Mouse (Mus musculus): Measurements from ENCODE around the gene Gatad1. TPM values are rescaled to one million over a fixed set of nuclear protein-coding genes. Genes with fewer than 3 reads are reported as not detected.
"Not testable (repeated sequence)": the region's sequence is repeated elsewhere in the genome, so short reads cannot be mapped to it uniquely, and the experiment has no call there.

Gatad1 gene
- 216 and 315 TPM in 2 replicates for total RNA-seq (2017)

DNA sequence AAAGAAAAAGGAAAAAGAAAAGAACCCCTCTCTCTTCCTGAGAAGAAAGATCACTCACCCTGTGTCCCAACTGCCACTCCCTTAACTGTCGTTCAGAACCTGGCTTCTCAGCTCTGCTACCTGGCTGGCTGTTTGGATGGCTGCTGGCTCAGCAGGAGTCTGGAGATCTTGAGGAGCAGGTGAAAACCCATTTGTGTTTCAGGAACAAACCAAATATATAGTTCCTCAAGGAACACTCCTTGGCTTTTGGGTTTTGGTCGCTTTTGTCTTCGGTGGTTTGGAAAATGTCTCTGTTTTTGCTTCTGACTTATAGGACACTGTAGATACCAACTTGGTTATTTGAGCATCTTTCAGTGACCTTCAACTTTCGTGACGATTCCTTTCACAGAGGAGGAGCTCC lies at the start of gene Gatad1:
Gatad1 (minus strand) TSS at position 101 of the 400 bp plus-strand sequence.
- ATAC-seq (replicated peaks in 1 of 2; ENCODE audit: insufficient read depth in 1 of 2, low FRiP score in 2 of 2, low TSS enrichment in 1 of 2, low read depth in 1 of 2, poor library complexity in 2 of 2, severe bottlenecking in 2 of 2) = no peak

DNA sequence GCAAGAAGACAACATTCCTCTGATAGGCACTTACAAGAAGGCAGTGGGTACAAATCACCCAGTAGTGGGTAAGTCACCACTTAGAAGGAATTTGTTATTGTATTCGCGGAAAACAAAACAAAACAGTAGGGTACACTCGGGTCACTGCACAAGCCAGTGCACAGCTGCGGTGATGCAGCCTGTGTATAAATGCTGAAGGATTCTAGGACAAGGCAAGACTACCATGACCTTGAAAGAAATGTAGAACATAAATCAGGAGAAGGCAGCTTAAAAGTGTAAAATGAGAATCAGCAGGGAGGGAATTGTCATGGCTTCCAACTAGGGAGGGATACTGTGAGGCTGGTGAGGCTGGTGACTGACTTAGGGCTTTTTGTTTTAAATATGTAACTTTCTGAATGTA lies 45.2 kb upstream of the Gatad1 start:
- ATAC-seq (replicated peaks in 1 of 2; ENCODE audit: insufficient read depth in 1 of 2, low FRiP score in 2 of 2, low TSS enrichment in 1 of 2, low read depth in 1 of 2, poor library complexity in 2 of 2, severe bottlenecking in 2 of 2) = no peak

DNA sequence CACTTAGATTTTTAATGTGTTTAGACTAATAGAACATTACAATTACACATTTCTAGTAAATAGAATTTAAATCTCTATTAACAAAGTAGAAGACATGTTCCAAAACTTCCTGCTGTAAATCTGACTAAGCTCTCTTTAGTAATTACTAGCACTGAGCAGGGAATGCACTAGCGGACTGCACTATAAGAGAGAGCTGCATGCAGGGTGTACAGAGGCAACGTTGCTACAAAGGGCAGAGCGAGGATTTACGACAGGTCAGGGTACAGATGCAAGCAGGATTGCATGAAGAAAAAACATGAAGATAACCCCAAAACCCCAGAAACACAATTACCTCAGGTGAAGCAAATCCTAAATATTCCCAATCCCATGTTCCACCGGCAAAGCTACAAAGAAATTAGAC lies 43.0 kb upstream of the Gatad1 start:
- ATAC-seq (replicated peaks in 1 of 2; ENCODE audit: insufficient read depth in 1 of 2, low FRiP score in 2 of 2, low TSS enrichment in 1 of 2, low read depth in 1 of 2, poor library complexity in 2 of 2, severe bottlenecking in 2 of 2) = no peak

DNA sequence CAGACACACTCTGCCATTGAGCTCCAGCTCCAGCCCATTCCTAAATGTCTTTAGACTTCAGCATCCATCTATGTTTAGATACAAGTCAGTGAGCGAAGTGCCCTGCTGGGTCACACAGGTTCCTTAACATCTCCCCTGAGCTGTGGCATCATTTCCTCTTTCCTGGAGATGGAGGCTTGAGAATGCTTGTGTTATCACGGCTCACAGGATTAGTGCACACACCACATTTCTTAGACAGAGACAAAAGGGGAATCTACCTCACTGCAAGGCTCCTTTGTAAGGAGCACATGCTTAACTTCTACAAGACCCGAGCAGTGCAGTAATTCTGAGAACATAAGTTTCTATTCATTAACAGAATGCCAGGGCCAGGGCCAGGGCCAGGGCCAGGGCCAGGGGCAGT lies 39.0 kb upstream of the Gatad1 start:
- ATAC-seq (replicated peaks in 1 of 2; ENCODE audit: insufficient read depth in 1 of 2, low FRiP score in 2 of 2, low TSS enrichment in 1 of 2, low read depth in 1 of 2, poor library complexity in 2 of 2, severe bottlenecking in 2 of 2) = no peak

DNA sequence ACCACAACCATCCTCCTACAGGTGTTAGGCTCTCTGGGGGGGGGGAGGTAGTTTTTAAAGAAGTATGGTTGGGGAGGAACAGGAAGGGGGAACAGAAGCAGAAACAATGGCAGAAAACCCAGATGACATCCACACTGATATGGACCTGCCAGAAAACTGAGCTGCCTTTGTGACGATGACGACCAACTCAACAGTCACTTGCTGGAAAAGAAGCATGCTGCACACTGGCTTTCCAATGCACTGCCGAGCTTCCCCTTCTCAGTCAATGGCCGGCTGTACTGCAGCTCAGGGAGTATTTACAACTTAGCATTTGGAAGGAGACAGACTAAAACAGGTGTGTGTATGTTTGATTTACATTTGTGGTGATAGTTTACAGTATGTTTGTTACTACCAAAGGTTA lies 38.2 kb upstream of the Gatad1 start:
- ATAC-seq (replicated peaks in 1 of 2; ENCODE audit: insufficient read depth in 1 of 2, low FRiP score in 2 of 2, low TSS enrichment in 1 of 2, low read depth in 1 of 2, poor library complexity in 2 of 2, severe bottlenecking in 2 of 2) = no peak

DNA sequence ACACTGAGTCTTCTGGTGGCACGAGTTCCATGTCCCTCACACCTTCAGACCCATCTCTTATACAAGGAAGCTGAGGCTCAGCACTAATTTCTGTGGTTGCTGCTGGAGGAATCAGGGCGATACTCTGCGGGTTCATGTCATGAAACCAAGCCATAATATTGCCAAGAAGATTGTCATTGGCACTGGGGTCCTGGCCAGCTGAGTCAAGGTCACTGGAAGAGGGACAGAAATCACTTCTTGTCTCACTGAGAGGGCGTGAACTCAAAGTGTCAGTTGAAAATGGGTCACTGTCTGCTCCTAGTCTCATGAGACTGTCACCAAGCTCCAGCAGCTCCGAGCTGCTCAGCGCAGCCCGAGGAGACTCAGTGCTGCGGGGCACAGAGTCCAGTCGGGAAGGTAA lies 36.0 kb upstream of the Gatad1 start:
- no peak for ATAC-seq (replicated peaks in 1 of 2; ENCODE audit: insufficient read depth in 1 of 2, low FRiP score in 2 of 2, low TSS enrichment in 1 of 2, low read depth in 1 of 2, poor library complexity in 2 of 2, severe bottlenecking in 2 of 2)

DNA sequence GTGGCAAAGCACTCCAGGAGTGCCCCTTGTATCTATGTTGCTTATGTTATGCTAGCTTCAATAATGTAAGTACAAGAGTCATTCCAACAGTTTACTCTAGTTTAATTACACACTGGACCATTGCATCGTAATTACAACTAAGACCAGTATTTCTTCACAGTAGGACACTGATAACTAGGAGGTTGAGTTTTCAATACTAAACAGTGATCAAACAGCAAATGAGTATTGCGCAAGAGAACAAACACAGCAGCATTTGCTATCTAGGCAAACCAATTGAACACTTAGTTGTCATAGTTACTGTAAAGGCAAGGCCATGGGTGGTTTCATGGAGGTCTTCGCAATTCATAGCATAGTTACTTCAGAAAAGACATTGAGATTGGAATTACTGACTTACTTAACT lies 34.3 kb upstream of the Gatad1 start:
- ATAC-seq (replicated peaks in 1 of 2; ENCODE audit: insufficient read depth in 1 of 2, low FRiP score in 2 of 2, low TSS enrichment in 1 of 2, low read depth in 1 of 2, poor library complexity in 2 of 2, severe bottlenecking in 2 of 2) = no peak

DNA sequence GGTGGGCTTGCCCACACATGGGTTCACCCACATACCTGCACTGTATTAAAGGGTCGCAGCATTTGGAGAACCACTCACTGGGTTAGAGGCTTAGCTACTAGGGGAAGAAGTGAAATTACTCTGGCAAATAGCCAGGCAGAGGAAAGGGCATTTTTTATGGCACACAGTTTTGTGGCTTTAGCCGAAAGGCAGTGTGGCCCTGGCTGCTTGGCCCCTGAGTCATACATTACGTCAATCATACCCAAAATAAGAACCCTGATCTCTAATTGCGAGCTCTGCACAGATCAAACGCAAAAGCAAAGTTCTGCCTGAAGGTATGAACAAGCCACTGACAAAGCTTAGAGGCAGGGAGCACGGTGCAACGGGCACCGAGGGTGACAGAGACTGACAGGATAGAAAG lies 31.3 kb upstream of the Gatad1 start:
- peak; percentile 17 to 30; a peak in 2 of 4 replicates for ATAC-seq (replicated peaks in 1 of 2; ENCODE audit: insufficient read depth in 1 of 2, low FRiP score in 2 of 2, low TSS enrichment in 1 of 2, low read depth in 1 of 2, poor library complexity in 2 of 2, severe bottlenecking in 2 of 2)

DNA sequence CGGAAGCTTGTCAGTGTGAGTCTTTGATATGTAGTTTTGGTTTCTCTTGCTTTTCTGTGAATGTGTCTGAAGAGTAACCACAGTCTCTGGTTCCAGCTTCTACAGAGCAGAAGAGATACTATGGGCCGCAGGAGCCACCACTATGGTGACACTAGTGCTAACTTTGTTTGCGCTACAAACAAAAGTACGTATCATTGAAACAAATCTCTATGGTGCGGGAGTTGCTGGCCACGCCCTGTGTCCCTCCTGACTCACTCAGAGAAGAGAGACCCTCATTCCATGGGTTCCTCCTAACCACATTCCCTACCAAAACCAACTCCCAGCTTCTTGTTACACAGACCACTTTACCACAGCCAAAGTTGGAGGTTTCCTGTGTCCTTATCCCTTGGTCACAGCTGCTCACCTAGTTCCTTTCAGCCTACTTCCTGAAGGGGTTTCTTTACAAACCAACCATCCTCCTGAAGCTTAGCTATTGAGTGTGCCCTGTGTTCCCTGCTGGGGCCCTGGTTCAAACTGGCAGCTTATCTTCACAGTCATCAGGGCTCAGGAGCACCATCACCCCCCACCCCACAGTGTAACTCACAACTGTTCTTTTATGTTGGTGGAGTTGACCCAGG lies 13.1 kb upstream of the Gatad1 start:
- ATAC-seq (replicated peaks in 1 of 2; ENCODE audit: insufficient read depth in 1 of 2, low FRiP score in 2 of 2, low TSS enrichment in 1 of 2, low read depth in 1 of 2, poor library complexity in 2 of 2, severe bottlenecking in 2 of 2) = peak; percentile 91 to 96

DNA sequence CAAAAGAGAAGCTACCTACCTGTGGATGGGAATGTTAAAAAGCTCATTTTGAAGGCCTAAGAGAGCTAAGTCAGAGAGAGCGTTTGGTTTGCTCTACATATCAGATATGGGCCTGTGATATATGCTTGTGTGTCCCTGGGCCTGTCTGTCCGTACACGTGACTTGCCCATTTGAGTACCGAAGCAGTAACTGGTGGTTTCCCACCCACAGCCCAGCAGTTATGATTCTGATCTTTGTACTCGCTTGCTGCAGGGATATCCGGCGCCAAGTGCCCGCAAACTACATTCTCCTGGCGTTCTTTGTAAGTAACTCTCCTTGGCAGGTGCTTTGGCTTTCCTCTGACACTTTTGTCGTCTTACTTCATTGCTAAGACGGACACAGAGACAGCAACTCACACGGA lies 9.6 kb upstream of the Gatad1 start:
- no peak for ATAC-seq (replicated peaks in 1 of 2; ENCODE audit: insufficient read depth in 1 of 2, low FRiP score in 2 of 2, low TSS enrichment in 1 of 2, low read depth in 1 of 2, poor library complexity in 2 of 2, severe bottlenecking in 2 of 2)

DNA sequence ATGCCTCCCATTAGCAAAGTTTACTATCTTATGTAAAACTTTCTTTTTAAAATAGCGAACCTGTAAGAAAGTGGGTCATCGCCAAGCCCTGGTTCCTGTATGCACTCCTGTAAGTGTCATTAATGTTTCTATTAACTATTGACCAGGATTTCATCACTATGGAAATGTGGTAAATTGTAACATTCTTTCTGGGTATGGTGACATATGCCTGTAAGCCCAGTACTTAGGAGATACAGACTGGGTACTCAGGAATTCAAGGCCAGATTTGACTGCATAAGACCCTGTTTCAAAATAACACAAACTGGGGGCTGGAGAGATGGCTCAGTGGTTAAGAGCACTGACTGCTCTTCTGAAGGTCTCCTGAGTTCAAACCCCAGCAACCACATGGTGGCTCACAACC lies 8.2 kb upstream of the Gatad1 start:
- ATAC-seq (replicated peaks in 1 of 2; ENCODE audit: insufficient read depth in 1 of 2, low FRiP score in 2 of 2, low TSS enrichment in 1 of 2, low read depth in 1 of 2, poor library complexity in 2 of 2, severe bottlenecking in 2 of 2) = no peak

DNA sequence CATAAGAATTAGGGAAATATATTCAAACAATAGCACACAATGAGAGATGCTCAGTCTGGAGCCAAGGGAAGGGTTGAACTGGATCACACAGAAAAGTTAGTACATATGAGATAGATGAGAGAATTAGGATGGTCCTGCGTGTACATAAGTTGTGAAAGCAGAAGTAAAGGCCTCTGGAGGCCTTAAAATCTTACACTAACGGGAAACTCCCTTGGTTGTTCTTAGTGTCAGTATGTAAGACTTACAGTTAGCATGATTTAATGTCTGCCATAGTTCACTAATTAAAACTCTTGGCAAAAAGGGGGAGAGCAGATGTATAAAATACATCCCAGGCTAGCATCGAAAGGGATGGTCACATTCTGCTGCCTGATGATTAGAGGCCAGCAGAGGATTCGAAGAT lies 3.2 kb downstream of the Gatad1 start:
- peak in 1 of 2 experiments; percentile 56; a peak in 2 of 4 replicates for ATAC-seq (replicated peaks in 1 of 2; ENCODE audit: insufficient read depth in 1 of 2, low FRiP score in 2 of 2, low TSS enrichment in 1 of 2, low read depth in 1 of 2, poor library complexity in 2 of 2, severe bottlenecking in 2 of 2)

DNA sequence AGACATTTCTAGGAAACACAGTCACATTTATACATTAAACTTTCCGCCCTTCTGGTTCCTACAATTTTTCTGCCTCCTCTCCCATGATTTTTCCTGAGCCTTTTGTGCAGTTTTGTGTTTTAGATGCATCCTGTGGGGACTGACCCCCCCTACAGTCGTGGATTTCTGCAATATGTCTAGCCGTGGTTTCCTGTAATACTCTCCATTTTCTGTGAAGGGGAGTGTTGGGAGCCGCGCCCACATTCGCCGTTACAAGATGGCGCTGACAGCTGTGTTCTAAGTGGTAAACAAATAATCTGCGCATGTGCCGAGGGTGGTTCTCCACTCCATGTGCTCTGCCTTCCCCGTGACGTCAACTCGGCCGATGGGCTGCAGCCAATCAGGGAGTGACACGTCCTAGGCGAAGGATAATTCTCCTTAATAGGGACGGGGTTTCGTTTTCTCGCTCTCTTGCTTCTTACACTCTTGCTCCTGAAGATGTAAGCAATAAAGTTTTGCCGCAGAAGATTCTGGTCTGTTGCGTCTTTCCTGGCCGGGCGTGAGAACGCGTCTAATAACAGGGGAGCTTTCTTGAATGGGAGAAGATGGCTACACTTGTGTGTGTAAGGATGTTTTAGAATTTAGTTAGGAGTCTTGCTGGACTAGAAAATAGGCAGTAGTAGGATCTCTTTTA lies 3.9 kb downstream of the Gatad1 start:
- not testable (repeated sequence) for ATAC-seq (replicated peaks in 1 of 2; ENCODE audit: insufficient read depth in 1 of 2, low FRiP score in 2 of 2, low TSS enrichment in 1 of 2, low read depth in 1 of 2, poor library complexity in 2 of 2, severe bottlenecking in 2 of 2)

DNA sequence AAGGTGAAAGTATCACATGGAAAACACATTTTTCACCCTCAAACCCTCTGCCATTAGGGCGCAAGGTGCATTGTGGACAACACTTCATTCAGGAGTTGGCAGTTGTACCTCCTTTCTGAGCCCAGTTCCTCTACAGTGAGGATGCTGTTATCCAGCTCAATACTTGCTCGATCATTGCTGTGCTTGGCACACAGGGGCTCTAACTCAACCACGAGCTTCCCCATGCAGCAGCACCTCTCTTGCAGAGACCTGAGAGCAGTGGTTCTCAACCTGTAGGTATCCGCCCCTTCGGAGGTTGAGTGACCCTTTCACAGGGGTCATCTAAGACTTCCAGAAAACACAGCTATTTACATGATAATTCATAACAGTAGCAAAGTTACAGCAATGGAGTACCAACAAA lies 5.4 kb downstream of the Gatad1 start:
- no peak for ATAC-seq (replicated peaks in 1 of 2; ENCODE audit: insufficient read depth in 1 of 2, low FRiP score in 2 of 2, low TSS enrichment in 1 of 2, low read depth in 1 of 2, poor library complexity in 2 of 2, severe bottlenecking in 2 of 2)

DNA sequence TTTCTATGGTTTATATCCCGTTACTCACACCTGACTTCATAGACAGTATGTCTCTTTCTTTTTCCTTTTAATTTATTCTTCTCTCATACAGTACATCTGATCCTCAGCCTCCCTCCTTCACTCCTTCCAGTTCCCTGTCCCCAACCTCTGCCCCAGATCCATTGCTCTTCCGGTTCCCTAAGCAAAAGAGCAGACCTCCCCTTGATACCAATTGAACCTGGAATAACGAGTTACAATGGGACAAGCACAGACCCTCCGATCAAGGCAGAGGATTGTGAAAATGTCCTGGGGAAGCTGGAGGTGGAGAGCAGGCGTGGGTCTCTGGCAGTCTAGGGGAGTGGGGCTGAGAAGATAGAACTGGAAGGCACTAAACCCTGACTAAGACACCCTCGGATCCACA lies 6.1 kb downstream of the Gatad1 start, which contains the start of gene Tmbim7:
Tmbim7 (plus strand) TSS at position 301 of the 400 bp plus-strand sequence.
- ATAC-seq (replicated peaks in 1 of 2; ENCODE audit: insufficient read depth in 1 of 2, low FRiP score in 2 of 2, low TSS enrichment in 1 of 2, low read depth in 1 of 2, poor library complexity in 2 of 2, severe bottlenecking in 2 of 2) = no peak

DNA sequence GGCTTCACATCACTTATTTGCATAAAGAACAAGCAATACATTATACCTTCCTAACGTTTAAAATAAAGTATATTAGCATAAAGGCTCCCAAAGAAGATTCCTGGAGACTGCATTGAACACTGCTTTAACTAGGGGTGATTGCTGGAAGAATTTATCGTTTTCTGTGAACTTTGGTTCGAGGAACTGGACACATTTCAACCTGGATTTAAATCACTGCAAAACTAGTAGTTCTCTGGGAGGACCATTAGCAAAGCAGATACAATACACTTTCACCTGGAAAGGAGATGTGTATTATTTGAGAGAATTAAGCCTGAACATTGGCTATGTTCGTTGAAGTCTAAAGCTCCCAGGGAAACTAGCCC lies 8.2 kb downstream of the Gatad1 start:
- no peak for ATAC-seq (replicated peaks in 1 of 2; ENCODE audit: insufficient read depth in 1 of 2, low FRiP score in 2 of 2, low TSS enrichment in 1 of 2, low read depth in 1 of 2, poor library complexity in 2 of 2, severe bottlenecking in 2 of 2)

DNA sequence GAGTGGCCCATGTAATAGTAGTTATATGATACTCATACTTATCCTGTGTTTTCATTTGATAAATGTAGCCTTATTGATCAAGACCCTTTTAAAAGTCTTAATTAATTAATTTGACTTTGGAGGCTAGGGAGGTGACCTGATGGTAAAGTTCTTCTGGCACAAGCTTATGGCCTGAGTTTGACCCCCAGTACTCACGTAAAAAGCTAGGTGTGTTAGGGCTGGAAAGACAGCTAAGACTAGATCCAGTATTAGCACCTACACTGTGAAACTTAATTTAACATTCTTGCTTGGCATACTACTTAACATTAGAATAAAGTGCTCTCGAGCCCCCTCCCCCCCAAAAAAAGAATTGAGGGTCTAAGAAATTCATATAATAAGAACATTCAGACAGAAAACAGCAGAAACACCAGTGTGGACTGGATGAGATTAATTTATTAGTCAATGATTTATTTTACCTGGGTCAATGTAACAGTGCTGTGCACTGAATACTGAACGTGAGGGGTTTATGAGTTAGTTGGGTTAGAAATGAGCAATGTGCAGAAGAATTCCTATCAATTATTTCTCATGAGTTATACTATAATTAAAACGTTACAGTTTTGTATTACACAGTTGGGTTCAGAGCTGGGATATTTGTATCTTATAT lies 8.7 kb downstream of the Gatad1 start:
- no peak for ATAC-seq (replicated peaks in 1 of 2; ENCODE audit: insufficient read depth in 1 of 2, low FRiP score in 2 of 2, low TSS enrichment in 1 of 2, low read depth in 1 of 2, poor library complexity in 2 of 2, severe bottlenecking in 2 of 2)

DNA sequence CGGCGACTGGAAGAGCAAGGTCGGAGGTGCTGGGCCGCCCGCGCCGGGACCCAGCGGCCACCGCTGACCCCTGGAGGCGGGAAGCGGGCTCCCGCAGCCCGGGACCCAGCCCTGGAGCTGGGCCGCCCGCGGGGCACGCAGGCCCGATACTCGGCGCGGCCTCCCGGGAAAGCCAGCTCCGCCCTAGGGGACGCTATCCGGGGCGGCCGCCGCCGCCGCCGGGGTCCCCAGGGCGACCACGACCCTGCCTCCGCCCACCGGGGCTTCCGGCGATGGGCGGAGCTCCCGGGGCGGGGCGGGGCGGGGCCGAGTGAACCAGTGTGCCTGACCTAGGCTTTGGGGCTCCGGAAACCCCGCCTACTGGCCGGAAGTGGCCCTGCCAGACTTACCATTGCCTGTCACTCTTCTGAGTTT lies 9.3 kb downstream of the Gatad1 start:
- peak; percentile 76 to 91 for ATAC-seq (replicated peaks in 1 of 2; ENCODE audit: insufficient read depth in 1 of 2, low FRiP score in 2 of 2, low TSS enrichment in 1 of 2, low read depth in 1 of 2, poor library complexity in 2 of 2, severe bottlenecking in 2 of 2)
